Mouse (Mus musculus) layer of hippocampus, adult 2 months (tissue): ENCODE data around the gene Camk2n2. TPM values are rescaled to one million over a fixed set of nuclear protein-coding genes. Genes with fewer than 3 reads are reported as not detected.
A peak's percentile ranks its signal among the peaks of the same experiment; 100 is the strongest.

Experiments used
- DNase-seq, 2 experiments: peaks; one replicate each; pipeline ENCODE4 v3.0.0; 2022; ENCODE audit warnings: low spot score in 2 of 2
- H3K27ac ChIP-seq: fragments of 200-600 bp; 2 replicates; pipeline ENCODE4 v1.8.1; 2022
- H3K4me3 ChIP-seq: fragments of 200-600 bp; 2 replicates; pipeline ENCODE4 v1.8.1; 2022; ENCODE audit warnings: mild to moderate bottlenecking
- CTCF ChIP-seq: fragments of 200-600 bp; conservative IDR thresholded peaks from 2 replicates; pipeline ENCODE4 v1.8.1; 2022; ENCODE audit warnings: antibody characterized with exemption, mild to moderate bottlenecking, moderate library complexity
- total RNA-seq, 2 experiments: library from RNA; stranded (reverse); gene quantifications; 2 replicates each; pipeline ENCODE4 v1.2.3; 2021

Camk2n2 gene
- total RNA-seq, 2 experiments from 2014 or later, result 69.1 to 84.4 TPM

DNA sequence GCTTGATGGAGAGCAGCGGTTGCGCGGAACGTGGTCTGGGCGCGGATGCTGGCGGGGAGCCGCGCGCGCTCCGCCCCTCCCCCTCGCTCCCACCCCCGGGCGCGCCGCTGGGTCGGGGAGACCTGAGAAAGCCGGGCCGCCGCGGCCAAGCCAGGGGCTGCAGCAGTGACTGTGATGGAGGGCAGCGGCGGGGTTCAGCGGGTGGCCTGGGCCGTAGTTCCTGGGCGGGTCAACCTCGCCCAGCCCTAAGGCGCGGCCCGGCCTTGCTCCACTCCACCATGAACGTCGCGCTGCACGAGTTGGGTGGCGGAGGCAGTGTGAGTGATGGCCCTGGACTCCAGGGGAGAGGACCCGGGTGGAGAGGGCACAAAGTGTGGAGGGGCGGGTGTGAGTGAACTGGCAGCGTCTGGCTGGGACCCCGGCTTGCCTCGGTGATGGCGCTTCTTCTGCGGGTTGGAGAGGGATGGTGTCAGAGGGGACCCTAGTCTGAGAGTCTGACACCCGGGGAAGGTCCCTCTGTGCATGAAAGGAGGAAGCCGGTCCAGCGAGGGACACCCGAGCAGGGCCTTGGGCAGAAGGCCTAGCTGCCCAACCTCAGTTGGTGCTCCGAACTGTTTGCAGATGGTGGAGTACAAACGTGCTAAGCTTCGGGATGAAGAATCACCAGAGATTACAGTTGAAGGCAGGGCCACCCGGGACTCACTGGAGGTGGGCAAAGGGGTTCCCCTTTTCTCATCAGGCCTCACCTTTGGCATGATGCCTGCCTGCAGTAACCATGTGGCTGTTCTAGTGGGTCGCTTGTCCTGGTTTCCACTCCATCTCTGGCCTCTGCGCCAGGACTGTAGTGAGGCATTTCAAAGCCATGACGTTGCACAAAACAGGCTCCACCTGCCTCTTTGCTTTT, 8.9 kb upstream of the Camk2n2 start, which contains the start of gene Ece2:
TSS of gene Ece2 (plus strand) at position 98 of the 904 bp plus-strand sequence.
- H3K27ac ChIP-seq, result peak within 1 kb of the TSS; percentile 88
- peak in 1 of 2 experiments; percentile 51 for DNase-seq
- TF ChIP-seq CTCF, result no peak
- peak within 1 kb of the TSS; percentile 71 for H3K4me3 ChIP-seq

DNA sequence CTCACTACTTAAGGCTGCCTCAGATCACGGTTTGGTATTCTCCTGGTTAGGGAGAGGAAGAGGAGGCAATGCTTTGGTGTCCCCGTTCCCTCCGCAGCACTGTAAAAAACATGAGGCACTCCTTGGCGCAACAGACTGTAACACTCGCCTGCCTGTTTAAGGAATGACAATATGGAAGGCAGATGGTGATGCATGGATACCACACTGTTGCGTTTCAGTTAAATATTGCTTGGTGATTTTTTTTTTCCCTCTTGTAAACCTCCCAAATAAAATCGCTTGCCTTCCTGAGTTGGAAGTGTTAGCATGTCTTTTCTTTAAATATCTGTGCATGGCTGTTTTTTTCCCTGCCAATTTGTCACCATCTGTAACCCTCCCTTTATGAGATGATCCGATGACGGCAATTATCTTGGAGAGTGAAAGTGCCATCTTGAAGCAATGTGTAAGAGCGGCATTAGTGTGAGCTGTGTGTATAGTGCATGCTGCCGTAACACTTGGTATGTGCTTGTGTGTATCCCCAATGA, 7.8 kb upstream of the Camk2n2 start:
- no peak overlapping the region for H3K27ac ChIP-seq
- TF ChIP-seq CTCF, result no peak
- peak overlapping the region; percentile 71 for H3K4me3 ChIP-seq
- peak; percentile 41 to 61 for DNase-seq

DNA sequence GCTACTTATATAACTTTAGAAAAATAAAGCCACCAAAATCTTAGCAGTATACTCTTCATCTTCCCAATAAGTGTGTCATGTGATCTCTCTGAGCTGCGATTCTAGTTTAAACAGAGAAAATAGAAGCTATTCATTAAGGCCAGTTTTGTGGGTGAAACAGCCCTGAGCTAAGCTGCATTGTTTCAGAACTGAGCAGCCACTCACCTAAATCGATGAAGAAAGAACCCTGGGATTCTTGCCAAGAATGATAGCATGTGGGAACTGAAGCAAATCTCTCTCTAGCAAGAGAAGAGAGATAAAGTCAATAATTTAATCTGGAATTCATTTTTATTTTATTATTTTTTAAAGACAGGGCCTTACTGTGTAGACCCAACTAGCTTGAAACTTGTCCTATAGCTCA, 2.1 kb upstream of the Camk2n2 start:
- no peak overlapping the region for H3K4me3 ChIP-seq
- no peak overlapping the region for H3K27ac ChIP-seq
- DNase-seq, result no peak
- no peak for TF ChIP-seq CTCF

DNA sequence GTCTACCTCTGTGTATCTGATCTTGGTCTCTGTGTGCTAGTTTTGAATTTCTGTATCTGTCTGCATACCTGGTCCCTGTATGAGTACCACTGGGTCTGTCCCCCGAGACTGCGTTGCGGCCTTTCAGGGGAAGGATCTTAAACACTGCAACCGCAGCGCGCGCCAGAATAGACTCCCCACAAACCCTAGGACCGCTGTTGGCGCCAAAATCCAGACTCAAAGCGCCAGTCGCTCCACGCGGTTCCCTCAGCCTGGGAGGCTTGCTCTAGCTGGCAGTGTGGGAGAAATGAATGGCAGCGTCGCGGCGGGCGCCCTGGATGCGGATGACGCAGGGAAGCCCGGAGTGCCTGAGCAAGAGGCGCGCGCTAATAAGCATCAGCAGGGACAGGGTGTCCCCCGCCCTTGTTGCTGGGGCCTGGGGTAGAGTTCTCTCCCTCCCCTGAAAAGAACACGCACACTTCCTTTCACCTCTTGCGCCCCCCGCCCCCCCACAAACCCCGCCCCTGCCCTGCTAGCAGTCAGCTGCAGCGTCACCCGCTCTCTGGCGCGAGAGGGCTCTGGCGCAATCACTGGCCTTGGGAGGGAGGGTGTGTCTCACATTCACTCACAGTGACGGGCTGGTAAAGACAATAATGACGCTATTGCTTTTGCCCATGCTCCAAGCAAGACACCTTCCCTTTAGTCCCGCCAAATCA, 1.1 kb upstream of the Camk2n2 start:
- TF ChIP-seq CTCF, result no peak
- peak; percentile 38 to 51 for DNase-seq
- Histone ChIP-seq H3K4me3 (peak overlapping the region; percentile 76), H3K27ac (peak overlapping the region; percentile 46)

DNA sequence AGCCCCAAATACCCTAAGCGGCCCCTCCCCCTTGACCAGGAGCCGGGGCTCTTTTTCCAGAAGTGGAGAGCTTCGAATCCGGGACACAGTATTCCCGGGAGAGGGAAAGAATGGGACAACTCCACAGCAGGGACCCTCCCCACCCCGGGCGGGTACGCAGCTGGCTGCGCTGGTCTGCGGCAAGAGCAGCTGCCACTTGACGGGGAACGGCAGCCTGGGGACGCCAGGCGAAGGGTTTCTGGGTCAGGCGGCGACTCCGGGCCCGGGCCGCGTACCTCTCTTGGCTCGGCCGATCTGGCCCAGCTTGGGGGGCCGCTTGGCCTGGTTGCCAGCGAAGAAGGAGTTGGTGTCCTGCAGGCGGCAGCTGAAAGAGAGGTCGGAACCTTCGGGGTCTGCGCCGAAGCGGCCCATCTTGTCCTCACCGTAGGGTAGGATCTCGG, 316 bp downstream of the Camk2n2 start:
- peak overlapping the region; percentile 72 for H3K27ac ChIP-seq
- TF ChIP-seq CTCF, result no peak
- peak overlapping the region; percentile 76 for H3K4me3 ChIP-seq
- DNase-seq, result no peak

DNA sequence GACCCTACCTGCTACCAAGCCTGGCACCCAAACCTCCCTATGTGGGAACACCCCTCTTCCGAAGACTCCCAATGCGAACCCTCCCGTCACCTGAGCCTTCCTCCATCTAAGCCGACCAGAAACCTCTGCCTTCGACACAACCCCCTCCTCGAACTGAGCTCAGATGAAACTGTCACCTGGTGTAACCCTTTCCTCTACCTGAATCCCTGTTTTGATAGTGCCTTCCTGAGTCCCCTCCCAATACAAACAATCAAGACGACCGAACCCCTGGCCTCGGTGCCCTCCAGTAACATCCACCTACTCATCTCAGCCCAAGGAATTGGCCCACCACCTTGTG, 720 bp downstream of the Camk2n2 start:
- DNase-seq, result no peak
- TF ChIP-seq CTCF, result no peak
- no peak overlapping the region for H3K27ac ChIP-seq
- peak overlapping the region; percentile 76 for H3K4me3 ChIP-seq

DNA sequence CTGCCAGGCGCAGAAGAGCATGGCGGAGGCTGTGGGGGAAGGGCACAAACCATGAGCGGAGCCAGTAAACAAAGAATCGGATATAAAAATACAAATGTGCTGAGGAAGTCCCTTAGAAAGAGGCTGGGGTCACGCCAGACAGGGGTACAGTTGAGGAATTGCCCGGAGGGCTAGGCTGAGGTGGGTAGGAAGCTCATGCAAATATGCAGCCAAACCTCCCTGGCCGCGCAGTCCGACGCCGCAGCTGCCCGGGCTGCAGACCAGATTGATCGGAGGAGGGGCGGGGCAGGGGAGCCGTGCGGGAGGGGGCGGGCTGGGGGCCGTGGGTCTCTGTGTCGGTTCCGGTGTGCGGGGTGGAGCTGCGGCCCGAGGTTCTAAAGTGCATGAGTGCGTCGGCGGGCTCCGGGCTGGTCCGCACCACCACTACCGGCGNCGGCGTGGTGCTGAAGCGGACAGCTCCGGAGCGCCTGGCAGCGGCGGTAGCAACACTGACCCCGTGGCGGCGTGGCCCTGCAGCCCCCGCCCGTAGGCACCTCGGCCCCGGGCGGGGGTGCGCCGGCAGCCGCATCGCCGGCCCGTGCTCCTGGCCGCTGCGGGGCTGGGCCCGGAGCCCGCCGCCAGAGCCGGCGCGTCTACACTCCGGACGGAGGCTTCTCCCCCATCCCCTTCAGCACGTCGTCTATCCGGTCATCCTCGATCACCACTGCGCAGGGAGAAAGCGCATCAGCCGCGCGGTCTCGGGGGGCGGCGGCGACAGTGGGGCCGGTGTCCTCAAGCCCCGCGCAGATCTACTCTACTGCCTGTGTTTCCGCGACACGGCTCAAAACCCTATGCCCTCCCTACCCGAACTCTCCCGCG, 1.3 kb downstream of the Camk2n2 start:
- Histone ChIP-seq H3K27ac (no peak overlapping the region), H3K4me3 (peak overlapping the region; percentile 76)
- TF ChIP-seq CTCF, result no peak
- DNase-seq, result no peak

DNA sequence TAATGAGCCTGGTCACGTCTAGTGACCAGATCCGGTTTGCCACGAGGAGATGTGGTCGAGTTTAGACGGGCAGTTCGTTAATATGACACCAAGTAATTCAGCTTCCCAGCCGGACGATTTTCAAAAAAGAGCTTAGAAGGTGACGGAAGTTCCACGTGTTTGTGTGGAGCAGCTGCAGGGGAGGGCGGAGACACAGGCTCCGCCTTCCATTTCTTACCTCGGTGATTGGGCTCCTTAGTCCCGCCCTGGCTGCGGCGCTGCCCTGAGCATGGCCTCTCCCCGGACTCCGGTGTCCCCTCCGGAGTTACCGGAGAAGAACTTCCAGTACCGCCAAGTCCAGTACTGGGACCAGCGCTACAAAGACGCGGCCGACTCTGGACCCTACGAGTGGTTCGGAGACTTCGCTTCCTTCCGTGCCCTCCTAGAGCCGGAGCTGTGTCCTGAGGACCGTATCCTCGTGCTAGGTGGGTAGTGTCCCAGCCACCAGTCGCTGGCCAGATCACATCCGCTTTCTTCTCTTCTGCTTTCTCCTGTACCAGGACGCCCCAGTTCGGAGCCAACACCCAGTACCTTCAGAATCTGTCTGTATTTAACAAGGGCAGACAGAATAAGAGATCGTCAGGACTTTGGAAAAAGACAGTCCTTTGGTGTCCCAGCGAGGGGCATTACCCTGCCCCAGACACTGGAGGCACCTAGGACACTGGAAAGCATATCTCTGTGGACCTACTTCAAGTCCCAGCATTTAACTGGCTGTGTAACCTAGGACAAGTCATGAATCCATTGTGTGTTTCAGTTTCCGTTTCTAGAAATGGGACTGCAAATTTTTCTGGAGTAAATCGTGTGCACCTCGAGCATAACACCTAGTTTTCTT, 9.5 kb downstream of the Camk2n2 start, which contains the start of the genes Eef1akmt4, Gm49333 and Alg3:
TSS of gene Eef1akmt4 (plus strand) at position 237 of the 871 bp plus-strand sequence.
TSS of gene Gm49333 (plus strand) at position 254 of the 871 bp plus-strand sequence.
TSS of gene Alg3 (minus strand) at position 379 of the 871 bp plus-strand sequence.
- TF ChIP-seq CTCF, result peak; percentile 38
- H3K4me3 ChIP-seq, result peak within 1 kb of the TSS; percentile 85
- DNase-seq, result peak; percentile 73 to 75
- H3K27ac ChIP-seq, result peak within 1 kb of the TSS; percentile 93

DNA sequence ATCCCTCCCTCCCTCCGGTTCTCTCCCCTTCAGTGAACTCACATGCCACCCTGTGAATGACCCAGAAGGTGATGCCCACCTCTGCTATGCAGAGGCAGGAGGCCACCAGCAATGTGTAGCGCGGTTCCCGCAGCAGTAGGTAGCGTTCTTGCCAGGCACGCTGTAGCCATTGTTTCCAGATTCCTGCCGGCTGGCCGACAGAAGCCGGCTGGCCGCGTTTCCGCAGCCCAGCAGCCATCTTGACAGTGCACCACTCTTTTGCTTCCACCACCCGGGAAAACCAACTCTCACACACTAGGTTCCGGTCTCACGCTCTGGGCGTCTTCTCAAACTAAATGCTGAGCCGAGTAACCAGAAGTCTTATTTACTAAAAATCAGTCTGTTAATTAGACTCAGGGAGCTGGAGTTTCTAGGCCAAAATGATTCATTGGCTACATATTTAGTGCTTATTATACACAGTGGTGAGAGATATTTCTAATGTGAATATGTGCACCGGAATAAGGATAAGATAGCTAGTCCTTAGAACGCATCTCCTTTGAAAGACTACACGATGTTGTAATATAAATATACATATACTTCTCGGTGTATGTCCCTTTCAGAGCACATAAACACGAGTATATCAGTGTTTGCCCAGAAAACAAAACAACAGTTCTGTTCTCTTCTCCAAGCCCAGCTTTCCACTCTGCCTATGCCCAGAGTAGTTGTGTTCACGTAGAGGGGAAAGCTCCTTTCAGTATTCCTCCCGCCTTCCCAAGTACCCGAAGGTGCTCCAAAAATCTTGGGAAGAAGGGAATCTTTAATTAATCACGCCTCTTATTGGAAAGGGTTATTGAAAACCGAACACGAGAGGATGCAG, 10.4 kb downstream of the Camk2n2 start:
- peak overlapping the region; percentile 93 for H3K27ac ChIP-seq
- DNase-seq, result peak; percentile 65 to 76
- TF ChIP-seq CTCF, result no peak
- H3K4me3 ChIP-seq, result peak overlapping the region; percentile 85

DNA sequence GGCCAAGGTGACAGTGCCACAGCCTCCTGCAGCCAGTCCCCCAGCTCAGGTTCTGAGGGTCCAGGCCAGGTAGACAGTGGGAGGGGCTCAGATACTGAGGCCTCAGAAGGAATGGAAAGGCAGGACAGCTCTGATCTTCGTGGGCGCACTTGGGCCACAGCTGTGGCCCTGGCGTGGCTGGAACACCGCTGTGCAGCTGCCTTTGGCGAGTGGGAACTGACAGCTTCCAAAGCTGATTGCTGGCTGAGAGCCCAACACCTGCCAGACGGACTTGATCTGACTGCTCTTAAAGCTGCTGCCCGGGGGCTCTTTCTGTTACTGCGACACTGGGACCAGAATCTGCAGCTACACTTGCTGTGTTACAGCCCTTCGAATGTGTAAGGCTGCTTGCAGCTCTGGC, 16.4 kb downstream of the Camk2n2 start:
- DNase-seq, result no peak
- TF ChIP-seq CTCF, result no peak
- no peak overlapping the region for H3K4me3 ChIP-seq
- H3K27ac ChIP-seq, result no peak overlapping the region
